Mouse (Mus musculus): ENCODE results near the gene Ntn4. TPM values are rescaled to one million over a fixed set of nuclear protein-coding genes. Genes with fewer than 3 reads are reported as not detected.
A peak's percentile ranks its signal among the peaks of the same experiment; 100 is the strongest.

The Ntn4 gene
- total RNA-seq (2014; rRNA removed) (4.6 and 5.2 TPM in 2 replicates), polyA plus RNA-seq (2015; fragmentation: Nextera tagmentation; extraction: Ambion mirVana) (0.50 and 0.64 TPM in 2 replicates)

- 3% methylated on average over 25 of the region's 30 CpGs for whole genome bisulfite sequencing
- peak within 1 kb of the TSS; percentile 96 for H3K4me2 ChIP-seq (ENCODE audit: low read depth, low read length, poor library complexity, severe bottlenecking)
- no peaks in the 10 kb centered on the region for H3K36me3 ChIP-seq (ENCODE audit: insufficient read depth, low read length)
- TF ChIP-seq CTCF (IDR thresholded peaks at IDR 0.05): no peak
- peak within 1 kb of the TSS; percentile 66 for H3K9ac ChIP-seq (replicated peaks; ENCODE audit: low read length, poor library complexity, severe bottlenecking)
- peak within 1 kb of the TSS; percentile 62 for H3K4me3 ChIP-seq (ENCODE audit: low read depth, low read length)
- no peak for ATAC-seq (ENCODE audit: low FRiP score)
- no peaks in the 10 kb centered on the region for H3K4me1 ChIP-seq (ENCODE audit: insufficient read depth, low read length)
- no peak for DNase-seq (ENCODE audit: low spot score)
- H3K9me3 ChIP-seq (ENCODE audit: low read length): no peaks in the 10 kb centered on the region
- H3K27me3 ChIP-seq (ENCODE audit: insufficient read depth, low read length): no peaks in the 10 kb centered on the region
- H3K27ac ChIP-seq (ENCODE audit: low read depth, low read length): 0 out of 2 replicates have a peak within 1 kb of the TSS, but pooled peaks have one; percentile 34
These were observed at the start of gene Ntn4 for GRCm38 (mm10) chr10:93640521-93640952. Gene Ntn4 (plus strand): TSS chr10:93640681.

GRCm38 (mm10) chr10:93592456-93592855 lies 48.0 kb upstream of the Ntn4 start:
- no peak overlapping the region for H3K27ac ChIP-seq (ENCODE audit: low read depth, low read length)
- H3K9me3 ChIP-seq (ENCODE audit: low read length): no peaks in the 10 kb centered on the region
- TF ChIP-seq CTCF (IDR thresholded peaks at IDR 0.05): peak; percentile 35; the same call in 1 of the 2 replicates
- 64% methylated on average over 12 of the region's 12 CpGs for WGBS
- no peak overlapping the region for H3K4me3 ChIP-seq (ENCODE audit: low read depth, low read length)
- no peak for ATAC-seq (ENCODE audit: low FRiP score)
- H3K4me2 ChIP-seq (ENCODE audit: low read depth, low read length, poor library complexity, severe bottlenecking): no peak overlapping the region
- H3K4me1 ChIP-seq (ENCODE audit: insufficient read depth, low read length): peaks cover 7% of the 10 kb centered on the region; the same call in 1 of the 2 replicates
- no peak for DNase-seq (ENCODE audit: low spot score)
- no peak overlapping the region for H3K9ac ChIP-seq (replicated peaks; ENCODE audit: low read length, poor library complexity, severe bottlenecking)
- no peaks in the 10 kb centered on the region for H3K36me3 ChIP-seq (ENCODE audit: insufficient read depth, low read length)
- H3K27me3 ChIP-seq (ENCODE audit: insufficient read depth, low read length): no peaks in the 10 kb centered on the region

- WGBS: 2% methylated on average over 22 of the region's 22 CpGs
- ATAC-seq (ENCODE audit: low FRiP score) (peak; percentile 72), DNase-seq (ENCODE audit: low spot score) (peak; percentile 95)
- TF ChIP-seq CTCF (IDR thresholded peaks at IDR 0.05): peak; percentile 88
- Histone ChIP-seq H3K27me3 (ENCODE audit: insufficient read depth, low read length) (no peaks in the 10 kb centered on the region), H3K4me2 (ENCODE audit: low read depth, low read length, poor library complexity, severe bottlenecking) (peak overlapping the region; percentile 71), H3K36me3 (ENCODE audit: insufficient read depth, low read length) (no peaks in the 10 kb centered on the region), H3K9ac (replicated peaks; ENCODE audit: low read length, poor library complexity, severe bottlenecking) (peak overlapping the region; percentile 60), H3K27ac (ENCODE audit: low read depth, low read length) (peak overlapping the region; percentile 57), H3K9me3 (ENCODE audit: low read length) (no peaks in the 10 kb centered on the region), H3K4me3 (ENCODE audit: low read depth, low read length) (peak overlapping the region; percentile 41), H3K4me1 (ENCODE audit: insufficient read depth, low read length) (no peaks in the 10 kb centered on the region; the same call in 1 of the 2 replicates)
These were observed 46.4 kb upstream of the Ntn4 start for GRCm38 (mm10) chr10:93594022-93594482.

- WGBS: 80% methylated on average over 4 of the region's 4 CpGs
- H3K4me3 ChIP-seq (ENCODE audit: low read depth, low read length): no peak overlapping the region
- no peak for TF ChIP-seq CTCF (IDR thresholded peaks at IDR 0.05)
- H3K27me3 ChIP-seq (ENCODE audit: insufficient read depth, low read length): no peaks in the 10 kb centered on the region
- H3K4me2 ChIP-seq (ENCODE audit: low read depth, low read length, poor library complexity, severe bottlenecking): no peak overlapping the region
- no peaks in the 10 kb centered on the region for H3K36me3 ChIP-seq (ENCODE audit: insufficient read depth, low read length)
- H3K9ac ChIP-seq (replicated peaks; ENCODE audit: low read length, poor library complexity, severe bottlenecking): no peak overlapping the region
- DNase-seq (ENCODE audit: low spot score) (no peak), ATAC-seq (ENCODE audit: low FRiP score) (no peak)
- no peaks in the 10 kb centered on the region for H3K4me1 ChIP-seq (ENCODE audit: insufficient read depth, low read length)
- H3K9me3 ChIP-seq (ENCODE audit: low read length): no peaks in the 10 kb centered on the region
- no peak overlapping the region for H3K27ac ChIP-seq (ENCODE audit: low read depth, low read length)
These were observed 44.6 kb upstream of the Ntn4 start for GRCm38 (mm10) chr10:93595831-93596230.

GRCm38 (mm10) chr10:93596641-93597040 lies 43.8 kb upstream of the Ntn4 start:
- no peak overlapping the region for H3K27ac ChIP-seq (ENCODE audit: low read depth, low read length)
- no peaks in the 10 kb centered on the region for H3K36me3 ChIP-seq (ENCODE audit: insufficient read depth, low read length)
- TF ChIP-seq CTCF (IDR thresholded peaks at IDR 0.05): no peak
- no peak overlapping the region for H3K4me2 ChIP-seq (ENCODE audit: low read depth, low read length, poor library complexity, severe bottlenecking)
- no peaks in the 10 kb centered on the region for H3K9me3 ChIP-seq (ENCODE audit: low read length)
- no peaks in the 10 kb centered on the region for H3K4me1 ChIP-seq (ENCODE audit: insufficient read depth, low read length)
- H3K27me3 ChIP-seq (ENCODE audit: insufficient read depth, low read length): no peaks in the 10 kb centered on the region
- ATAC-seq (ENCODE audit: low FRiP score) (no peak), DNase-seq (ENCODE audit: low spot score) (no peak)
- H3K9ac ChIP-seq (replicated peaks; ENCODE audit: low read length, poor library complexity, severe bottlenecking): no peak overlapping the region
- H3K4me3 ChIP-seq (ENCODE audit: low read depth, low read length): no peak overlapping the region
- WGBS: 83% methylated on average over 3 of the region's 3 CpGs

GRCm38 (mm10) chr10:93602309-93602708 lies 38.2 kb upstream of the Ntn4 start:
- H3K4me1 ChIP-seq (ENCODE audit: insufficient read depth, low read length): no peaks in the 10 kb centered on the region
- WGBS: 68% methylated on average over 5 of the region's 5 CpGs
- no peak overlapping the region for H3K9ac ChIP-seq (replicated peaks; ENCODE audit: low read length, poor library complexity, severe bottlenecking)
- H3K27ac ChIP-seq (ENCODE audit: low read depth, low read length): no peak overlapping the region
- no peaks in the 10 kb centered on the region for H3K27me3 ChIP-seq (ENCODE audit: insufficient read depth, low read length)
- no peaks in the 10 kb centered on the region for H3K9me3 ChIP-seq (ENCODE audit: low read length)
- H3K36me3 ChIP-seq (ENCODE audit: insufficient read depth, low read length): no peaks in the 10 kb centered on the region
- DNase-seq (ENCODE audit: low spot score): no peak
- no peak for ATAC-seq (ENCODE audit: low FRiP score)
- no peak for TF ChIP-seq CTCF (IDR thresholded peaks at IDR 0.05)
- no peak overlapping the region for H3K4me2 ChIP-seq (ENCODE audit: low read depth, low read length, poor library complexity, severe bottlenecking)
- H3K4me3 ChIP-seq (ENCODE audit: low read depth, low read length): no peak overlapping the region

All from midbrain, postnatal 0 days (tissue).